Mouse (Mus musculus) midbrain, embryonic 13.5 days (tissue): Measurements from ENCODE around the gene 1700061G19Rik. TPM values are rescaled to one million over a fixed set of nuclear protein-coding genes. Genes with fewer than 3 reads are reported as not detected.

Source experiments
- ATAC-seq: fragments of 200-750 bp; cut with Nextera tagmentation; 2 replicates; pipeline ENCODE4 v1.8.0; 2017; ENCODE audit warnings: mild to moderate bottlenecking, moderate TSS enrichment, moderate library complexity
- H3K27ac ChIP-seq: fragments of 300-500 bp; sonication (generic); 2 replicates; pipeline ENCODE4 v1.5.1; 2015; ENCODE audit warnings: inconsistent platforms, mild to moderate bottlenecking, moderate library complexity
- H3K27me3 ChIP-seq: fragments of 300-500 bp; sonication (generic); 2 replicates; pipeline ENCODE4 v1.6.1; 2015; ENCODE audit warnings: mild to moderate bottlenecking, inconsistent platforms
- H3K36me3 ChIP-seq: fragments of 300-500 bp; sonication (generic); 2 replicates; pipeline ENCODE4 v1.6.1; 2015; ENCODE audit warnings: mild to moderate bottlenecking, inconsistent platforms
- H3K4me1 ChIP-seq: fragments of 300-500 bp; sonication (generic); replicated peaks from 2 replicates; pipeline ENCODE4 v1.6.1; 2015; ENCODE audit warnings: inconsistent platforms
- H3K4me2 ChIP-seq: fragments of 300-500 bp; sonication (generic); replicated peaks from 2 replicates; pipeline ENCODE4 v1.6.1; 2015; ENCODE audit warnings: moderate library complexity, mild to moderate bottlenecking, inconsistent platforms
- H3K4me3 ChIP-seq: fragments of 300-500 bp; sonication (generic); replicated peaks from 2 replicates; pipeline ENCODE4 v1.5.1; 2015; ENCODE audit warnings: mild to moderate bottlenecking, inconsistent platforms
- H3K9ac ChIP-seq: fragments of 300-500 bp; sonication (generic); replicated peaks from 2 replicates; pipeline ENCODE4 v1.6.1; 2015; ENCODE audit warnings: mild to moderate bottlenecking, inconsistent platforms
- H3K9me3 ChIP-seq: fragments of 300-500 bp; sonication (generic); 2 replicates; pipeline ENCODE4 v1.6.1; 2016; ENCODE audit warnings: mild to moderate bottlenecking, inconsistent platforms
- WGBS: fragments of 180-500 bp; shearing (Covaris S2); methylation state at CpG from one replicate; pipeline ENCODE4 v1.1.7; 2015; 5-methylcytosine and 5-hydroxymethylcytosine counted together
- polyA plus RNA-seq: library from polyadenylated mRNA; unstranded; fragments of >200 nt; fragmentation: Nextera tagmentation; extraction: Ambion mirVana; gene quantifications from 2 replicates; pipeline ENCODE4 v1.2.1, GENCODE M21; 2015

Gene 1700061G19Rik
- polyA plus RNA-seq, 1 experiment from 2014 or later, result 0.74 TPM

- Histone ChIP-seq H3K4me3 (no peak overlapping the region), H3K27ac (no peak overlapping the region), H3K4me2 (no peak overlapping the region), H3K9me3 (no peaks in the 10 kb centered on the region), H3K4me1 (no peaks in the 10 kb centered on the region), H3K36me3 (no peaks in the 10 kb centered on the region), H3K9ac (no peak overlapping the region), H3K27me3 (no peaks in the 10 kb centered on the region)
- no peak for ATAC-seq
- WGBS, result 88% methylated on average over 5 of the region's 5 CpGs
Observed at GRCm38 (mm10) chr17:56848785-56849184, 26.5 kb upstream of the 1700061G19Rik start.

GRCm38 (mm10) chr17:56849710-56850109, 25.6 kb upstream of the 1700061G19Rik start:
- Histone ChIP-seq H3K4me1 (no peaks in the 10 kb centered on the region), H3K4me2 (no peak overlapping the region), H3K9me3 (no peaks in the 10 kb centered on the region), H3K36me3 (no peaks in the 10 kb centered on the region), H3K4me3 (no peak overlapping the region), H3K27me3 (no peaks in the 10 kb centered on the region), H3K9ac (no peak overlapping the region), H3K27ac (no peak overlapping the region)
- WGBS, result 88% methylated on average over 13 of the region's 13 CpGs
- ATAC-seq, result no peak

- Histone ChIP-seq H3K4me2 (no peak overlapping the region), H3K27ac (no peak overlapping the region)
- ATAC-seq, result no peak
Observed at GRCm38 (mm10) chr17:56851167-56851566, 24.1 kb upstream of the 1700061G19Rik start.

GRCm38 (mm10) chr17:56855421-56855820, 19.9 kb upstream of the 1700061G19Rik start:
- Histone ChIP-seq H3K4me1 (no peaks in the 10 kb centered on the region), H3K36me3 (no peaks in the 10 kb centered on the region), H3K27me3 (no peaks in the 10 kb centered on the region), H3K4me2 (no peak overlapping the region), H3K9me3 (no peaks in the 10 kb centered on the region), H3K27ac (no peak overlapping the region), H3K4me3 (no peak overlapping the region), H3K9ac (no peak overlapping the region)
- no peak for ATAC-seq
- WGBS, result 89% methylated on average over 3 of the region's 3 CpGs

More at GRCm38 (mm10) chr17:56851167-56851566, 24.1 kb upstream of the 1700061G19Rik start:
- H3K4me3 ChIP-seq, result no peak overlapping the region
- H3K4me1 ChIP-seq, result no peaks in the 10 kb centered on the region
- no peaks in the 10 kb centered on the region for H3K36me3 ChIP-seq
- no peaks in the 10 kb centered on the region for H3K9me3 ChIP-seq
- H3K9ac ChIP-seq, result no peak overlapping the region
- no peaks in the 10 kb centered on the region for H3K27me3 ChIP-seq
- 84% methylated on average over 3 of the region's 3 CpGs for WGBS

- ATAC-seq, result 0 out of 2 replicates have a peak, but pooled peaks have one; percentile 15
Observed at GRCm38 (mm10) chr17:56858216-56858615, 17.1 kb upstream of the 1700061G19Rik start.

GRCm38 (mm10) chr17:56858922-56859321, 16.4 kb upstream of the 1700061G19Rik start:
- H3K36me3 ChIP-seq, result no peaks in the 10 kb centered on the region
- no peaks in the 10 kb centered on the region for H3K9me3 ChIP-seq
- no peak overlapping the region for H3K4me3 ChIP-seq
- ATAC-seq, result no peak
- no peak overlapping the region for H3K4me2 ChIP-seq
- no peaks in the 10 kb centered on the region for H3K4me1 ChIP-seq
- H3K27me3 ChIP-seq, result no peaks in the 10 kb centered on the region
- WGBS, result 51% methylated on average over 7 of the region's 7 CpGs
- no peak overlapping the region for H3K27ac ChIP-seq
- 0 out of 2 replicates have a peak overlapping the region, but pooled peaks have one; percentile 16 for H3K9ac ChIP-seq

More at GRCm38 (mm10) chr17:56858216-56858615, 17.1 kb upstream of the 1700061G19Rik start:
- Histone ChIP-seq H3K9me3 (no peaks in the 10 kb centered on the region), H3K9ac (no peak overlapping the region), H3K4me1 (no peaks in the 10 kb centered on the region), H3K4me3 (no peak overlapping the region), H3K27ac (no peak overlapping the region), H3K27me3 (no peaks in the 10 kb centered on the region), H3K4me2 (no peak overlapping the region), H3K36me3 (no peaks in the 10 kb centered on the region)
- 50% methylated on average over 4 of the region's 4 CpGs for WGBS

GRCm38 (mm10) chr17:56861197-56861596, 14.1 kb upstream of the 1700061G19Rik start:
- H3K9me3 ChIP-seq, result no peaks in the 10 kb centered on the region
- ATAC-seq, result 0 out of 2 replicates have a peak, but pooled peaks have one; percentile 25
- no peaks in the 10 kb centered on the region for H3K4me1 ChIP-seq
- H3K4me2 ChIP-seq, result no peak overlapping the region
- no peaks in the 10 kb centered on the region for H3K36me3 ChIP-seq
- 67% methylated on average over 3 of the region's 3 CpGs for WGBS
- H3K9ac ChIP-seq, result no peak overlapping the region
- no peaks in the 10 kb centered on the region for H3K27me3 ChIP-seq
- H3K4me3 ChIP-seq, result no peak overlapping the region
- H3K27ac ChIP-seq, result no peak overlapping the region

- Histone ChIP-seq H3K27ac (no peak overlapping the region), H3K9me3 (0 out of 2 replicates have a peak, but pooled peaks cover 4% of the 10 kb centered on the region), H3K36me3 (no peaks in the 10 kb centered on the region), H3K4me1 (no peaks in the 10 kb centered on the region), H3K4me2 (no peak overlapping the region), H3K9ac (no peak overlapping the region), H3K27me3 (no peaks in the 10 kb centered on the region), H3K4me3 (no peak overlapping the region)
- 76% methylated on average over 7 of the region's 7 CpGs for WGBS
- ATAC-seq, result no peak
Observed at GRCm38 (mm10) chr17:56866071-56866470, 9.2 kb upstream of the 1700061G19Rik start.

- Histone ChIP-seq H3K9ac (no peak overlapping the region), H3K4me2 (no peak overlapping the region), H3K4me3 (no peak overlapping the region), H3K4me1 (no peaks in the 10 kb centered on the region), H3K27ac (no peak overlapping the region), H3K9me3 (0 out of 2 replicates have a peak, but pooled peaks cover 4% of the 10 kb centered on the region), H3K27me3 (no peaks in the 10 kb centered on the region), H3K36me3 (no peaks in the 10 kb centered on the region)
- WGBS, result 41% methylated on average over 9 of the region's 9 CpGs
- no peak for ATAC-seq
Observed at GRCm38 (mm10) chr17:56869481-56869977, 5.7 kb upstream of the 1700061G19Rik start.

- H3K4me3 ChIP-seq, result no peak overlapping the region
- no peaks in the 10 kb centered on the region for H3K4me1 ChIP-seq
- WGBS, result 75% methylated on average over 15 of the region's 15 CpGs
- no peak for ATAC-seq
- no peak overlapping the region for H3K4me2 ChIP-seq
- H3K9ac ChIP-seq, result no peak overlapping the region
- 0 out of 2 replicates have a peak, but pooled peaks cover 4% of the 10 kb centered on the region for H3K9me3 ChIP-seq
- no peaks in the 10 kb centered on the region for H3K36me3 ChIP-seq
- no peaks in the 10 kb centered on the region for H3K27me3 ChIP-seq
- H3K27ac ChIP-seq, result no peak overlapping the region
Observed at GRCm38 (mm10) chr17:56870287-56870953, 4.9 kb upstream of the 1700061G19Rik start.

GRCm38 (mm10) chr17:56871767-56872166, 3.5 kb upstream of the 1700061G19Rik start:
- Histone ChIP-seq H3K9me3 (0 out of 2 replicates have a peak, but pooled peaks cover 3% of the 10 kb centered on the region), H3K4me1 (no peaks in the 10 kb centered on the region), H3K36me3 (no peaks in the 10 kb centered on the region), H3K27me3 (no peaks in the 10 kb centered on the region), H3K9ac (no peak overlapping the region), H3K27ac (no peak overlapping the region), H3K4me2 (no peak overlapping the region), H3K4me3 (no peak overlapping the region)
- ATAC-seq, result no peak
- WGBS, result 81% methylated on average over 8 of the region's 8 CpGs

GRCm38 (mm10) chr17:56872512-56872911, 2.8 kb upstream of the 1700061G19Rik start:
- H3K36me3 ChIP-seq, result no peaks in the 10 kb centered on the region
- H3K9ac ChIP-seq, result no peak overlapping the region
- WGBS, result 81% methylated on average over 7 of the region's 7 CpGs
- no peaks in the 10 kb centered on the region for H3K4me1 ChIP-seq
- no peak overlapping the region for H3K4me3 ChIP-seq
- no peaks in the 10 kb centered on the region for H3K27me3 ChIP-seq
- H3K9me3 ChIP-seq, result no peaks in the 10 kb centered on the region
- ATAC-seq, result no peak
- H3K4me2 ChIP-seq, result no peak overlapping the region
- no peak overlapping the region for H3K27ac ChIP-seq
